Mouse (Mus musculus): ENCODE data around the gene Kcnn4. TPM values are rescaled to one million over a fixed set of nuclear protein-coding genes. Genes with fewer than 3 reads are reported as not detected.

The Kcnn4 gene
- polyA plus RNA-seq, 1 experiment, result 7.3 TPM

- DNase-seq (ENCODE audit: low read depth), result no peak
Observed at GRCm38 (mm10) chr7:24366716-24367632, 3.1 kb upstream of the Kcnn4 start.

- no peak for DNase-seq (ENCODE audit: low read depth)
Observed at GRCm38 (mm10) chr7:24368226-24368625, 1.8 kb upstream of the Kcnn4 start.

- no peak for DNase-seq (ENCODE audit: low read depth)
Observed at GRCm38 (mm10) chr7:24368946-24369345, 1.1 kb upstream of the Kcnn4 start.

- DNase-seq (ENCODE audit: low read depth), result no peak
Observed at GRCm38 (mm10) chr7:24371012-24371808, 1.1 kb downstream of the Kcnn4 start.

- no peak for DNase-seq (ENCODE audit: low read depth)
Observed at GRCm38 (mm10) chr7:24371809-24372145, 1.7 kb downstream of the Kcnn4 start.

GRCm38 (mm10) chr7:24372300-24372699 is 2.2 kb downstream of the Kcnn4 start:
- DNase-seq (ENCODE audit: low read depth), result no peak

GRCm38 (mm10) chr7:24372786-24373185 is 2.7 kb downstream of the Kcnn4 start:
- DNase-seq (ENCODE audit: low read depth), result no peak

- DNase-seq (ENCODE audit: low read depth), result no peak
Observed at GRCm38 (mm10) chr7:24373538-24374379, 3.7 kb downstream of the Kcnn4 start.

GRCm38 (mm10) chr7:24376456-24376855 is 6.4 kb downstream of the Kcnn4 start:
- DNase-seq (ENCODE audit: low read depth), result no peak

GRCm38 (mm10) chr7:24377091-24377865 is 7.2 kb downstream of the Kcnn4 start:
- DNase-seq (ENCODE audit: low read depth), result no peak

- no peak for DNase-seq (ENCODE audit: low read depth)
Observed at GRCm38 (mm10) chr7:24378049-24378701, 8.1 kb downstream of the Kcnn4 start.

GRCm38 (mm10) chr7:24379934-24380333 is 9.9 kb downstream of the Kcnn4 start:
- DNase-seq (ENCODE audit: low read depth), result no peak

GRCm38 (mm10) chr7:24380370-24380769 is 10.3 kb downstream of the Kcnn4 start:
- DNase-seq (ENCODE audit: low read depth), result no peak

- no peak for DNase-seq (ENCODE audit: low read depth)
Observed at GRCm38 (mm10) chr7:24382730-24383372, 12.8 kb downstream of the Kcnn4 start.

- DNase-seq (ENCODE audit: low read depth), result no peak
Observed at GRCm38 (mm10) chr7:24384070-24384469, 14.0 kb downstream of the Kcnn4 start.

GRCm38 (mm10) chr7:24384827-24385226 is 14.8 kb downstream of the Kcnn4 start:
- no peak for DNase-seq (ENCODE audit: low read depth)

- no peak for DNase-seq (ENCODE audit: low read depth)
Observed at GRCm38 (mm10) chr7:24387059-24387556, 17.0 kb downstream of the Kcnn4 start.

- DNase-seq (ENCODE audit: low read depth), result no peak
Observed at GRCm38 (mm10) chr7:24389516-24390187, 19.6 kb downstream of the Kcnn4 start.

- DNase-seq (ENCODE audit: low read depth), result no peak
Observed at GRCm38 (mm10) chr7:24390512-24390911, 20.4 kb downstream of the Kcnn4 start.
